Mouse (Mus musculus) hindbrain, embryonic 15.5 days (tissue): Measurements from ENCODE around the gene Cdh13. TPM values are rescaled to one million over a fixed set of nuclear protein-coding genes. Genes with fewer than 3 reads are reported as not detected.

ENCODE experiments used
- ATAC-seq: fragments of 200-750 bp; cut with Nextera tagmentation; 2 replicates; pipeline ENCODE4 v1.8.0; 2017; ENCODE audit warnings: low read depth, moderate number of reproducible peaks, moderate TSS enrichment; ENCODE audit not compliant: low FRiP score
- H3K27ac ChIP-seq: fragments of 300-500 bp; sonication (generic); replicated peaks from 2 replicates; pipeline ENCODE4 v1.5.1; 2015; ENCODE audit warnings: mild to moderate bottlenecking, inconsistent platforms
- H3K27me3 ChIP-seq: fragments of 300-500 bp; sonication (generic); 2 replicates; pipeline ENCODE4 v1.6.1; 2015; ENCODE audit warnings: control low read depth, inconsistent platforms
- H3K36me3 ChIP-seq: fragments of 300-500 bp; sonication (generic); 2 replicates; pipeline ENCODE4 v1.6.1; 2015; ENCODE audit warnings: control low read depth, inconsistent platforms
- H3K4me1 ChIP-seq: fragments of 300-500 bp; sonication (generic); replicated peaks from 2 replicates; pipeline ENCODE4 v1.6.1; 2015; ENCODE audit warnings: control low read depth, inconsistent platforms
- H3K4me2 ChIP-seq: fragments of 300-500 bp; sonication (generic); 2 replicates; pipeline ENCODE4 v1.6.1; 2015; ENCODE audit warnings: moderate library complexity, mild to moderate bottlenecking, inconsistent platforms
- H3K4me3 ChIP-seq: fragments of 300-500 bp; sonication (generic); 2 replicates; pipeline ENCODE4 v1.5.1; 2015; ENCODE audit warnings: mild to moderate bottlenecking, inconsistent platforms
- H3K9ac ChIP-seq: fragments of 300-500 bp; sonication (generic); 2 replicates; pipeline ENCODE4 v1.6.1; 2015; ENCODE audit warnings: inconsistent platforms
- H3K9me3 ChIP-seq: fragments of 300-500 bp; sonication (generic); 2 replicates; pipeline ENCODE4 v1.6.1; 2016; ENCODE audit warnings: control low read depth, inconsistent platforms
- WGBS: fragments of 180-500 bp; shearing (Covaris S2); methylation state at CpG from one replicate; pipeline ENCODE4 v1.1.7; 2015; 5-methylcytosine and 5-hydroxymethylcytosine counted together
- polyA plus RNA-seq: library from polyadenylated mRNA; unstranded; fragments of >200 nt; fragmentation: Nextera tagmentation; extraction: Ambion mirVana; gene quantifications from 2 replicates; pipeline ENCODE4 v1.2.1, GENCODE M21; 2015

The Cdh13 gene
- polyA plus RNA-seq, result 99.0 and 112 TPM in 2 replicates

DNA sequence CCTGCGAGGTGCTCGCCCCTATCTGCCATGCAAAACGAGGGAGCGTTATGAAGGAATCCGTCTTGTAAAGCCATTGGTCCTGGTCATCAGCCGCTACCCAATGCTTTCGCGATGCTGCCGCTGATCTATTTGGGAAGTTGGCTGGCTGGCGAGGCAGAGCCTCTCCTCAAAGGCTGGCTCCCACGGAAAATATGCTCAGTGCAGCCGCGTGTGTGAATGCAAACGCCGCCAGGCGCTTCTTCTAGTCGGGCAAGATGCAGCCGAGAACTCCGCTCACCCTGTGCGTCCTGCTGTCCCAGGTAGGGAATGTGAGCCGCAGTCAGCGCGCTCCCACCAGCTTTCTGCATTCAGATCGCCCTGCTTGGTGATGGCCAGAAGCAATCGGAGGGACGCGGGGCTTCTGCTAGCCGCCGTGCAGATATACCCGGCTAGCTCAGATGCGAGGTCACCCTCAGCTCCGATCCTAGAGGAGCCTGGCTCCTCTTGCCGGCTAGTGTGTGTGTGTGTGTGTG is at the start of gene Cdh13:
Cdh13 (plus strand) TSS at position 134 of the 512 bp plus-strand sequence.
- peak within 1 kb of the TSS; percentile 65 for H3K9ac ChIP-seq
- H3K9me3 ChIP-seq, result no peaks in the 10 kb centered on the region
- H3K4me3 ChIP-seq, result peak within 1 kb of the TSS; percentile 61
- no peaks in the 10 kb centered on the region for H3K27me3 ChIP-seq
- peaks cover 45% of the 10 kb centered on the region for H3K4me1 ChIP-seq
- H3K27ac ChIP-seq, result peak within 1 kb of the TSS; percentile 81
- under 1% methylated on average over 33 of the region's 33 CpGs for WGBS
- H3K36me3 ChIP-seq, result no peaks in the 10 kb centered on the region
- ATAC-seq, result peak; percentile 62
- H3K4me2 ChIP-seq, result peak within 1 kb of the TSS; percentile 81

DNA sequence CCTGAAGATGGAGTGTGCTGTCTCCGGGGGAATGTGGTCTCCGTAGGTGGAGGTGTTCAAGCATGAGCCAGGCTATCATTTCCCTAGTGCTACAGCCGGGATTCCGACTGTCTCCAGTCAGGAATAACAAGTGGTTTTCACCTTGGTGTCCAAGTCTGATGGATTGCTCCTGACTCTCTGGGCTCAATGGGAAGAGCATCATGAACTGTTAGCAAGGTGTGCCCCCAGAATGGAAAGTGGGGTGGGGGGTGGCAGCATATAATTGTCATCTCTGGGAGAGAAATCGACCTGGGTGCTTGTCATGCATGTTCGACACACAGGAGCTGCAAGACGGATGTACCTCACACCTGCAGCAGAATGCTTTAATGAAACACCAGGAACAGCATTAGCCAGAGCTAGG is 47.9 kb upstream of the Cdh13 start:
- no peak overlapping the region for H3K4me3 ChIP-seq
- H3K9me3 ChIP-seq, result no peaks in the 10 kb centered on the region
- WGBS, result 90% methylated on average over 7 of the region's 7 CpGs
- H3K9ac ChIP-seq, result no peak overlapping the region
- H3K4me1 ChIP-seq, result no peaks in the 10 kb centered on the region
- no peaks in the 10 kb centered on the region for H3K27me3 ChIP-seq
- no peak overlapping the region for H3K27ac ChIP-seq
- ATAC-seq, result no peak
- no peaks in the 10 kb centered on the region for H3K36me3 ChIP-seq
- no peak overlapping the region for H3K4me2 ChIP-seq

DNA sequence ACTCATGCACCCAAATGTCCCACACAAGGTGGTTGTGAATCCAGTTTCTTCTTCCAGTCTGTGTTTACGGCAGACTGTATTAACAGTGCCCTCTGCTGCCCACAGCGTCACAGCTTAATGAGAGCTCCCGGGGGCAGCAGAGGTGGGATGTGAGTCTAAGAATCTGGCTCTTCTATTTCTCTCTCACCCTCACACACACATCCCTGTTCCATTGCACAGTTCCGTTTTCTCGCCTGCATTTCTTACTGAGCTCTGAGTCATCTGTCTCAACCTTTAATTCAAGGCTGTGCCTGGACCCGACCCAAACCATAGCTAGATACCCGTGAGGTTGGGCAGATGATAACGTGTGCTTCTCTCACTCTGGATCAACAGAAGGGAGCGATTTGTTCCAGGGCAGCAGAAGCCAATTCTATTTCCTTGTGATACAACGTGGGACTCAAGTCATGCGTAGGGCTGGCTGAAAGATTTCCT is 46.3 kb upstream of the Cdh13 start:
- no peak overlapping the region for H3K27ac ChIP-seq
- H3K4me2 ChIP-seq, result no peak overlapping the region
- H3K4me3 ChIP-seq, result no peak overlapping the region
- no peaks in the 10 kb centered on the region for H3K27me3 ChIP-seq
- no peaks in the 10 kb centered on the region for H3K36me3 ChIP-seq
- H3K9ac ChIP-seq, result no peak overlapping the region
- H3K4me1 ChIP-seq, result no peaks in the 10 kb centered on the region
- 73% methylated on average over 11 of the region's 11 CpGs for WGBS
- H3K9me3 ChIP-seq, result no peaks in the 10 kb centered on the region
- no peak for ATAC-seq

DNA sequence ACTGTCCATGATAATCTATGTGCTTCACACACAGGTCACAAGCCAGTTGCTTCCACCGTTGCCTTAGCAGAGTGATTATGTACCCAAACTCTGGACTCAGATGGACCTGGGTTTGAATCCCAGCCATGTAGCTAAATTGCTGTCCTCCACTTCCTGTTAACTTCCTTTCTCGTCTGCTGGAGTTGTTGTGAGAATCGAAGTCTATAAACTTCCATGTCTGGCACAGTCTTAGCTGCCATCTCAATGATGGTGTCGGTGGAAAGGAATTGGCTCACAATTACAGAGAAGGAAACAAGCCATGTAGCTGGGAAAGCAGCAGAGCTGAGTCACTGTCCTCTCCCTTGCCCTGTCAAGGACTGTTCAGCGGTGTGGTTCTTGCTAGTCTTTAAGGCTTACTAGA is 45.4 kb upstream of the Cdh13 start:
- no peak for ATAC-seq
- Histone ChIP-seq H3K9ac (no peak overlapping the region), H3K27ac (no peak overlapping the region), H3K27me3 (no peaks in the 10 kb centered on the region), H3K4me3 (no peak overlapping the region), H3K36me3 (no peaks in the 10 kb centered on the region), H3K9me3 (no peaks in the 10 kb centered on the region), H3K4me1 (no peaks in the 10 kb centered on the region), H3K4me2 (no peak overlapping the region)
- 90% methylated on average over 5 of the region's 5 CpGs for WGBS

DNA sequence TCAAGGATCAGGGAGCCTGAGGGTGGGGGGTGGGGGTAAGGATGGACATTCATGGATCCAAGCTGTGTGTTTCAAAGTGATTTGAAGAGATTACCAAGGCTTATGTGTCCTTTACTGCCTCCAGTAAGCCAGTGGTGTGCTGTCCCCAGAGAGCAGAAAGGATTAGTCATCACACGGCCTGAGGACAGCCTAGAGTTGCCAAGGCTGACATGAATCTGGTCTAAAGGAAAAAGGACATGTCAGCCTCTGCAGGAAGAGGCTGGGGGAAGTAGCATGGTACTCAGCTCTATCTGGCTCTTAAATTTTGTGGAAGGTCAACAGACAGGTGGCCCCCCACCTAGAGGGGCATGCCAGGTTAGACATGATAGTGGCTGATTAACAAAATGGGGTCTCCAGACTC is 44.3 kb upstream of the Cdh13 start:
- no peaks in the 10 kb centered on the region for H3K4me1 ChIP-seq
- H3K36me3 ChIP-seq, result no peaks in the 10 kb centered on the region
- H3K9me3 ChIP-seq, result no peaks in the 10 kb centered on the region
- H3K27ac ChIP-seq, result no peak overlapping the region
- no peak overlapping the region for H3K4me3 ChIP-seq
- H3K27me3 ChIP-seq, result no peaks in the 10 kb centered on the region
- no peak for ATAC-seq
- 67% methylated on average over 1 of the region's 1 CpGs for WGBS
- H3K4me2 ChIP-seq, result no peak overlapping the region
- no peak overlapping the region for H3K9ac ChIP-seq

DNA sequence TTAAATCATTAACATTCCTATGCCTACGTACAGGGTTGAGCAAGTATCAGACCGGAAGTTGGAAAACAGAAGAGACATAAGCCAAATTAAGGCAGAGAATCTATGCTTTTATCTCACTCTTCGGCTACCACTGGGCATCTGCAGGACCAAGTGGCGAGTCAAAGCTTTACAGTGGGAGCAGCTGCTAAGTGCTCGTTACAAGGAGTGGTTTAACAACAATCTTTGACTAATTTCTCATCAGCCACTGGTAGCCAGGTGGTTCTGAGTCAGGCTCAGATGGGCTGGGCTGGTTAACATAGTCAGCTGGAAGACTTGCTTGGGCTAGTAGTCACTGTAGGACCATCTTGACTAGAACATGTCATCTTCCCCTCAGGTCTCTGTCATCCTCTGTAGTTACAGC is 34.2 kb upstream of the Cdh13 start:
- H3K27me3 ChIP-seq, result no peaks in the 10 kb centered on the region
- H3K4me3 ChIP-seq, result no peak overlapping the region
- no peak overlapping the region for H3K27ac ChIP-seq
- H3K4me2 ChIP-seq, result no peak overlapping the region
- no peak overlapping the region for H3K9ac ChIP-seq
- no peaks in the 10 kb centered on the region for H3K9me3 ChIP-seq
- ATAC-seq, result no peak
- no peaks in the 10 kb centered on the region for H3K4me1 ChIP-seq
- H3K36me3 ChIP-seq, result no peaks in the 10 kb centered on the region
- WGBS, result 92% methylated on average over 5 of the region's 5 CpGs

DNA sequence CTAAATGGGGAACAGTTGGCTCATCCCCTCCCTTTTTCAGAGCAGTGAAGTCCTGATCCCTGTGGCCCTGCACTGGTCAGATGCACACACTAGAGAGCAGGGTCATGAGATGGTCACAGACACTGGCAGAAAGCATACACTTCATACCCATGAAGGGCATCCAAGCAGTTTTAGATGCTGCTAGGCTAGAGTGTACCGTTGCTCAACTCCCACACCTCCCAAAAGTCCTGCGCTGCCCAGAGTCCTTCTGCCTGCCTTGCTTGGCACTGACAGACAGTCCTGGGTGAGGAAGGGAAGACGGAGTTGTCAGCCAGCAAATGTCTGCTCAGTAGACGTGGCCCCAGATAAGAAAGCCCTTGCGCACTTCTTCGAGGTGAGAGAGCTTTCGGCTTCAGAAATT is 33.6 kb upstream of the Cdh13 start:
- no peak overlapping the region for H3K27ac ChIP-seq
- no peaks in the 10 kb centered on the region for H3K36me3 ChIP-seq
- ATAC-seq, result no peak
- no peaks in the 10 kb centered on the region for H3K27me3 ChIP-seq
- no peak overlapping the region for H3K9ac ChIP-seq
- no peaks in the 10 kb centered on the region for H3K9me3 ChIP-seq
- H3K4me3 ChIP-seq, result no peak overlapping the region
- H3K4me1 ChIP-seq, result no peaks in the 10 kb centered on the region
- 90% methylated on average over 7 of the region's 7 CpGs for WGBS
- no peak overlapping the region for H3K4me2 ChIP-seq

DNA sequence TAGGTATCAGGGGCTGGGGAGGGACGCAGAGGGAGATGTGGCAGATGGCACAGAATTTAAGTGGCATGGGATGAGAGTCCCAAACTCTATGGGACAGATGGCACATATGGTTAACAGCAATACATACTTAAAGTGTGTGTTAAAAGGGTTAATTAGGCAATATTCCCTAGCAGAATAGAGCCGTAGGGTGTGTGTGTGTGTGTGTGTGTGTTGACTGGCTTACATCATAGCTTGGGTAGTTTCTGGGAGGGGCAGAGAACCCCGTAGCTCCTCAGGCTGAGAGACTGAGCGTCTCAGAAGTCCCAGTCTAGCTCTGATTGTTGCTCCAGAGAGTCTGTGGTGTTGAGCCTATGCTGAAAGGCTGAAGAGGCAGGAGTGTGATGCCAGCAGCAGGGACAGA is 20.4 kb upstream of the Cdh13 start:
- Histone ChIP-seq H3K4me1 (no peaks in the 10 kb centered on the region), H3K27ac (no peak overlapping the region), H3K27me3 (no peaks in the 10 kb centered on the region), H3K4me2 (no peak overlapping the region), H3K36me3 (no peaks in the 10 kb centered on the region), H3K4me3 (no peak overlapping the region), H3K9ac (no peak overlapping the region), H3K9me3 (no peaks in the 10 kb centered on the region)
- 60% methylated on average over 4 of the region's 4 CpGs for WGBS
- no peak for ATAC-seq

DNA sequence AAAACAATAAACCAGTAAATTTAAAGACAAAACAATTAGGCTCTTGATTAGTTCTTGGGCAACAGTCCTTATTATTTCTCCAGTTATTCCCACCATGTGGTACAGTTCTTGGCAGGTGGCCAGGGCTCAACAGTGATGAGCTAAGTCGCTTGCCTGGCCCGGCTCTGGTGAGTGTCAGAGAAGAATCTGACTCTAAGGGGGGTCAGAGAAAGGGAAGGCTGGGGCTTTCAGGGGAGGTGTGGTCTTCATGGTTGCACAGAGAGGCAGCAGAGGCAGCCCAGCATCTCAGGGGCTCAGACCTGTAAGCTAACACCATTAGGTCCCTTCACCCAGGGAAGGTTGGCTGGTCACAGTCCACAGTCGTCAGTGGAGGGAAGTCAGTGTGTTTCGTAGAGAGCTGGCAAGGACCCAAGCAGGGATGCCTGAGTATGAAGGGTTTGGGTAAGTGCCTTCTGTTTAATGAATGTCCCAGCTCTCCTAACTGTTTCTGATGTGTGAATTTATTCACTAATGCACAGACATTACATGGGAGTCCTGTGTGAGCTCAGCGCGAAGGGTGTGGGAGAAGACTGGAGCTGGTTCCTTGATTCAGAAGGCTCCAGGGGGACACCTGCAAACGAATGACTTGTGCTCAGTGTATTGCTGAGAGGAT is 12.7 kb upstream of the Cdh13 start:
- Histone ChIP-seq H3K4me2 (no peak overlapping the region), H3K27ac (no peak overlapping the region), H3K27me3 (no peaks in the 10 kb centered on the region), H3K36me3 (no peaks in the 10 kb centered on the region), H3K4me1 (peaks cover 21% of the 10 kb centered on the region), H3K9ac (no peak overlapping the region), H3K4me3 (no peak overlapping the region), H3K9me3 (no peaks in the 10 kb centered on the region)
- peak; percentile 76 for ATAC-seq
- 30% methylated on average over 7 of the region's 7 CpGs for WGBS

DNA sequence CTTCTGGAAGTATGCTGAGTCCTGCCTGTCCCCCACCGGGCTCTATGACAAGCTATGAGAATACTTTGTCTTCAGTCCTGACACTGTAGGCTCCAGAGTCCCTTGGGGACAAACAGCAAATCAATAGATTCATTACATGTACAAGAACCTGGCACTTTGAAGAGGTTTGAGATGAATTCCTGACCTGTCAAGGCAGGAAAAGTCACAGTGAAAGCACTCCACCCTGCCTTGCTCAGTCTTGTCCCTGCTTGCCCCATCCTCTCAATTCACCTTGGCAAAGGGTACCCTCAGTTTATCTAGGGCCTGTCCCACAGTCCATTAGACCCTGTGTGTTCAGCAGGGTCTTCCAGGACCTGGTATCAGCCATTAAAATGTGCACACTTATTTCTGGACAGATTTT is 11.0 kb upstream of the Cdh13 start:
- H3K27me3 ChIP-seq, result no peaks in the 10 kb centered on the region
- peaks cover 21% of the 10 kb centered on the region for H3K4me1 ChIP-seq
- H3K27ac ChIP-seq, result no peak overlapping the region
- no peaks in the 10 kb centered on the region for H3K9me3 ChIP-seq
- no peak overlapping the region for H3K9ac ChIP-seq
- no peak overlapping the region for H3K4me3 ChIP-seq
- H3K36me3 ChIP-seq, result no peaks in the 10 kb centered on the region
- H3K4me2 ChIP-seq, result no peak overlapping the region
- no peak for ATAC-seq
- 76% methylated on average over 1 of the region's 1 CpGs for WGBS

DNA sequence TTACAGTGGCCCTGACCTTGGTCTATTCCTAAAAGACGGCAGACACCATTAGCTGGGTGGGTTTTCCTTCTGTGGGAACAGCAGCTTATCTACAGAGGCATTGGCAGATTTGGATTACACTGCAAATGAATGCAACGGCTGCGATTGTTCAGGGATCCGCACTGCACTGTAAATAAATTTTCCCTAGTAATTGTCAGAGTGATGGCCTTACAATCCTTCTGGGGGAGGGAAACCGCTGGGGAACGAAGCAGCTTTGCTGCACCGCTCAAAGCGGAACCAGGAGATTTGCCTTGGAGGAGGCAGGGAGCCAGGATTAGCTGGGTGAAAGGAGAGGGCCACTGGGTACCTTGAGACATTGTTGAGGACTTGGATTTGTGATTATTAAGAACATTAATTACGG is 9.3 kb upstream of the Cdh13 start:
- Histone ChIP-seq H3K4me1 (peaks cover 21% of the 10 kb centered on the region), H3K9me3 (no peaks in the 10 kb centered on the region), H3K27me3 (no peaks in the 10 kb centered on the region), H3K4me3 (no peak overlapping the region), H3K9ac (no peak overlapping the region), H3K4me2 (no peak overlapping the region), H3K27ac (no peak overlapping the region), H3K36me3 (no peaks in the 10 kb centered on the region)
- 45% methylated on average over 9 of the region's 9 CpGs for WGBS
- ATAC-seq, result no peak

DNA sequence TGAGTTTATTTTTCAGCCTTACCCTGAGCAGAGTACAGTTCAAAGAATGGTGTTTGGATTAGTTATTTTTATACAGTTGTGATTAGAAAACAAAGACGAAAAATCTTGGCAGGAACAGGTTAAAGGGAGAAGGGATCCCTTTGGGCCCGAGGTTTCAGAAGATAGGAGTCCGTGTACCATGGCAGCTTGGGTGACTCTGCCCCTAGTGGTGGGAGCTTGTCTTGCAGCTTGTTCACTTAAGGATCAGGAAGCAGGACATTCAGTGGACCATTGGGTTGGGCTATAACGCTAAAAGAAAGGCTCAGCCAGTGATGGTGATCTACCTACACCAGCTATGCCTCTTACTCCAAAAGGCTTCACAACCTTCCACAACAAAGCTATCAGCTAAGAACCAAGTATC is 8.8 kb upstream of the Cdh13 start:
- Histone ChIP-seq H3K27ac (no peak overlapping the region), H3K36me3 (no peaks in the 10 kb centered on the region), H3K4me3 (no peak overlapping the region), H3K4me1 (peaks cover 21% of the 10 kb centered on the region), H3K9ac (no peak overlapping the region), H3K27me3 (no peaks in the 10 kb centered on the region), H3K4me2 (no peak overlapping the region), H3K9me3 (no peaks in the 10 kb centered on the region)
- no peak for ATAC-seq
- WGBS, result 9% methylated on average over 4 of the region's 4 CpGs
